Mouse (Mus musculus) spleen, adult 2 months (tissue): ENCODE measurements around the gene Fpgs. TPM values are rescaled to one million over a fixed set of nuclear protein-coding genes. Genes with fewer than 3 reads are reported as not detected.

Experiments used
- DNase-seq, 2 experiments: peaks; one replicate each; pipeline versions ENCODE4 v3.0.0 to v3.0.0-alpha.2; 2012 to 2021; ENCODE audit warnings: low spot score in 2 of 2, low read depth in 1 of 2
- H3K27ac ChIP-seq: fragments of 200-500 bp; 2 replicates; pipeline ENCODE4 v1.5.1; 2012; ENCODE audit warnings: low read length, inconsistent platforms; ENCODE audit not compliant: insufficient read depth
- H3K27me3 ChIP-seq: fragments of 200-500 bp; 2 replicates; pipeline ENCODE4 v1.6.1; 2012; ENCODE audit warnings: mild to moderate bottlenecking, moderate library complexity, low read length, inconsistent platforms; ENCODE audit not compliant: control insufficient read depth, insufficient read depth
- H3K36me3 ChIP-seq: fragments of 200-500 bp; 2 replicates; pipeline ENCODE4 v1.6.1; 2012; ENCODE audit warnings: mild to moderate bottlenecking, low read length, inconsistent platforms; ENCODE audit not compliant: control insufficient read depth, insufficient read depth
- H3K4me1 ChIP-seq: fragments of 200-500 bp; 2 replicates; pipeline ENCODE4 v1.6.1; 2011; ENCODE audit warnings: inconsistent platforms; ENCODE audit not compliant: control insufficient read depth, insufficient read depth, insufficient read length
- H3K4me3 ChIP-seq: fragments of 200-500 bp; 2 replicates; pipeline ENCODE4 v1.5.1; 2011; ENCODE audit warnings: mild to moderate bottlenecking, inconsistent platforms; ENCODE audit not compliant: insufficient read depth, insufficient read length; ENCODE audit errors: extremely low read depth
- CTCF ChIP-seq: fragments of 200-500 bp; IDR thresholded peaks from 2 replicates; pipeline ENCODE4 v1.5.1; 2011; ENCODE audit warnings: mild to moderate bottlenecking, inconsistent platforms; ENCODE audit not compliant: insufficient read depth, insufficient read length, insufficient replicate concordance; ENCODE audit errors: extremely low read depth
- POLR2A ChIP-seq: fragments of 200-500 bp; IDR thresholded peaks from 2 replicates; pipeline ENCODE4 v1.6.1; 2011; ENCODE audit warnings: low read depth, low read length, inconsistent platforms
- WGBS: fragments of 180-500 bp; shearing (Covaris S2); methylation state at CpG from one replicate; pipeline ENCODE4 v1.1.7; 2018; 5-methylcytosine and 5-hydroxymethylcytosine counted together
- polyA plus RNA-seq: library from polyadenylated mRNA; depleted of rRNA; stranded (reverse); fragments of >200 nt; gene quantifications from 2 replicates; pipeline ENCODE4 v1.2.3, GENCODE M21; 2012; rRNA removed

Fpgs gene
- polyA plus RNA-seq, 1 experiment, result 34.5 TPM

DNA sequence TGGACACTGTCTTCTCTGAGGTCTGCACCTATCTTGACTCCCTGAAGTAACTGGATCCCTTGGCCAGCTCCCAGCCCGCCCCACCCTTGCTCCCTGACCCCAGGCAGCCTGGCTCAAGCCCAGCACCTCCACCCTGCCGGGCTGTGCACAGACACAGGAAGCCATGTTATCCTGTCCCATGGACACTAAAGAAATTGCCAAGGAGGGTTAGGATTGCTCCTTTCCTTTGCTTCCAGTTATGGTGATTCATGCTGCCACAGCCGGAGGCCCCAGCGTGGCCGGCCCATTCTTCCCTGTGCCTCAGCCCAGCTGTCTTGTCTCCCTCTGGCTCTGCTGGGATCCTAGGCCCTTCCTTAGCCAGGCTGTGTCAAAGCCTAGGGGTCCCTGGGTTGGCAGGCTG, 70.3 kb downstream of the Fpgs start:
- DNase-seq, result no peak
- Histone ChIP-seq H3K4me3 (no peak overlapping the region), H3K36me3 (no peaks in the 10 kb centered on the region), H3K27me3 (no peaks in the 10 kb centered on the region), H3K27ac (no peak overlapping the region), H3K4me1 (peaks cover 8% of the 10 kb centered on the region)
- no peak for TF ChIP-seq CTCF
- TF ChIP-seq POLR2A, result no peak
- WGBS, result 84% methylated on average over 5 of the region's 5 CpGs

Other genes with a start within 250 kb of the Fpgs start
- 37.5 and 40.8 TPM in 2 replicates for gene Fam102a, start 168.8 kb downstream of the Fpgs start, polyA plus RNA-seq
- 85.8 and 96.9 TPM in 2 replicates for gene Dpm2, start 133.3 kb downstream of the Fpgs start, polyA plus RNA-seq
- 0.06 and 0.40 TPM in 2 replicates for gene Pip5kl1, start 129.3 kb downstream of the Fpgs start, polyA plus RNA-seq
- gene 9430097D07Rik, start 128.5 kb downstream of the Fpgs start, polyA plus RNA-seq, result not detected in 2 replicates
- 34.2 and 40.4 TPM in 2 replicates for gene St6galnac4, start 117.0 kb downstream of the Fpgs start, polyA plus RNA-seq
- gene St6galnac6, start 104.4 kb downstream of the Fpgs start, polyA plus RNA-seq, result 22.3 and 32.4 TPM in 2 replicates
- gene Ak1, start 82.4 kb downstream of the Fpgs start, polyA plus RNA-seq, result 6.3 and 7.4 TPM in 2 replicates
- 132 and 168 TPM in 2 replicates for gene Eng, start 57.5 kb downstream of the Fpgs start, polyA plus RNA-seq
- 125 and 154 TPM in 2 replicates for gene Cdk9, start 8.9 kb upstream of the Fpgs start, polyA plus RNA-seq
- gene Sh2d3c, start 16.9 kb upstream of the Fpgs start, polyA plus RNA-seq, result 136 and 175 TPM in 2 replicates
- 0.28 TPM in 1 of 2 replicates, not detected in the other for gene 6330409D20Rik, start 36.9 kb upstream of the Fpgs start, polyA plus RNA-seq
- gene Tor2a, start 53.1 kb upstream of the Fpgs start, polyA plus RNA-seq, result 46.5 and 81.1 TPM in 2 replicates
- gene Ttc16, start 71.5 kb upstream of the Fpgs start, polyA plus RNA-seq, result 0.20 and 0.21 TPM in 2 replicates
- 5.1 and 10.2 TPM in 2 replicates for gene Ptrh1, start 71.6 kb upstream of the Fpgs start, polyA plus RNA-seq
- not detected in 2 replicates for gene Cfap157, start 80.3 kb upstream of the Fpgs start, polyA plus RNA-seq
- 5.5 and 5.6 TPM in 2 replicates for gene Stxbp1, start 143.1 kb upstream of the Fpgs start, polyA plus RNA-seq
- 11.0 and 11.6 TPM in 2 replicates for gene Fam129b, start 172.0 kb upstream of the Fpgs start, polyA plus RNA-seq